Mouse (Mus musculus): ENCODE data around the gene Prm1.
"Not testable (repeated sequence)": the region's sequence is repeated elsewhere in the genome, so short reads cannot be mapped to it uniquely, and the experiment has no call there.

Prm1 gene

DNA sequence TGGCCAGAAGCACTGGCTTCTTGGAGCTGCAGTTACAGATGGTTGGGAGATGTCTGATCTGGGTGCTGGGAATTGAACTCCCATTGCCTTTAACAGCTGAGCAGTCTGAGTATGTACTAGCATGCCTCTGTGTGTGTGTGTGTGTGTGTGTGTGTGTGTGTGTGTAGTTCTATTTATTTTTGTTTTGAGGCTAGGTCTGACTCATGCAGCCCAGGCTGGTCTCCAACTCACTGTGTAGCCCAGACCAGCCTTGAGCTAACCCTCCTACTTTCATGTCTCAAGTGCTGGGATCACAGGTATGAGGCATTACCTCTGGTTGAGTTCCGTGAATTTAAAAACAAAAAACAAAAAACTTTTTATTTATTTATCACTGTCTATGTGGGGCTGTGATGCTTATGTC is 18.9 kb upstream of the Prm1 start:
- no peak for DNase-seq (ENCODE audit: low spot score)

GRCm38 (mm10) chr16:10821387-10821786 is 15.7 kb upstream of the Prm1 start:
- DNase-seq (ENCODE audit: low spot score), result no peak

DNA sequence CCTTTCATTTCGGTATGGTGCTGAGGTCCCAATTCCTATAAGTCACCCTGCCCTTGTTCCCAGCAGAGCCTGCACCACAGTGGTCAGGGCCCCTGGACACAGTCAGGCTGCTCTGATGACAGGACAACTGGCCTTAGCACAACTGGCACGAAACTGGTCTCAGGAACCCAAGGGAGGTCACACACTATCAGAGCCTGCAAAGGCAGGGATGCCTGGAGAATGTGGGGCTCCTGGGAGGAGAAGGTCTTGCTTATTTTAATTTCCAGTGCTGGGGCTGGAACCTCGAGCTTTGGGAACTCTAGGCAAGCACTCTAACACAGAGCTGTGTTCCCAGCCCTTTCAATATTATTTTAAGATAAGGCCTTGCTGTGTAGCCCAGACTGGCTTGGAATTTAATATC is 14.3 kb upstream of the Prm1 start:
- no peak for DNase-seq (ENCODE audit: low spot score)

DNA sequence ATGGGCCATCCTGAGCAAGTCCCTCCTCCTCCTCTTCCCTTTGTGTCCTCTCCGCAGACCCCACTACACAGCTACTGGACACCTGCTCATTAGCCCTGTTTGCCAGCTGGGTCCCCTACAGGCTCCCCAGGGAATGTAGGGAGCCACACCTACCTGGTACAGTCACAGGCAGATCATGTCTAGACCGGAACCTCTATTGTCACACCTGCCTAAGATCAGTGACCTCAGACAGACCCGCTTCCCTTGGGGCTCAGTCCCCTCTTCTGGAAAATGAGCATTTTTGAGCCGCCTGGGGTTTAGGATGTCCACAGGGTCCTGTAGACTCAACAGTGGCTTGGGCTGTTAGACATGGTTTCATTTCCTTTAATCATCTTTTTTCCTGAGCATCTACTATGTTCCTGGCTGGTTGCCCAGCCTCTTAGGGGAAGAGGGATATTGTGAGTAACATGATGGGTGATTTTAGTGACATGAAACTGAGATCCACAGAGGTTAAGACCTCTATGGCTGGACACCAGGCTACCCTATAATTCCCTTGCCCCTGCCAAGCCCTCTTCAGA is 13.0 kb upstream of the Prm1 start:
- DNase-seq (ENCODE audit: low spot score), result no peak

DNA sequence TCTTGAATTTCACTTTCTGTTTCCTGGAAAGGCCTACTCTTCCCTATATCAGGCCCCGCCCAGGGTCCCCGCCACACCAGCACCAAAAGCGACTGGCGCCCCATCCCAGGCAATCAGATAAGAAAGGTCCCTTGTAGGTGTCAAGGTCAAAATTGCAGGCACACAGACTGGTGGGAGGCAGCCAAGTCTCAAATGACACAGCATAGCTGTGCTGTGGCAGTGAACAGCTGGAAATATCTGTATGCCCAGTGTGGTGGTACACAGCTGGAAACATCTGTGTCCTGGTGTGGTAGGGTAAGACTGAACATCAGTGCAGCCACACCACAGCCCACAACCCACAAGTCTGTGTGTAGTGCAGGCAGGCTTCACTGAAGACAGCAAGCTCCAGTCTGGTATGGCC is 9.2 kb upstream of the Prm1 start:
- DNase-seq (ENCODE audit: low spot score), result no peak

DNA sequence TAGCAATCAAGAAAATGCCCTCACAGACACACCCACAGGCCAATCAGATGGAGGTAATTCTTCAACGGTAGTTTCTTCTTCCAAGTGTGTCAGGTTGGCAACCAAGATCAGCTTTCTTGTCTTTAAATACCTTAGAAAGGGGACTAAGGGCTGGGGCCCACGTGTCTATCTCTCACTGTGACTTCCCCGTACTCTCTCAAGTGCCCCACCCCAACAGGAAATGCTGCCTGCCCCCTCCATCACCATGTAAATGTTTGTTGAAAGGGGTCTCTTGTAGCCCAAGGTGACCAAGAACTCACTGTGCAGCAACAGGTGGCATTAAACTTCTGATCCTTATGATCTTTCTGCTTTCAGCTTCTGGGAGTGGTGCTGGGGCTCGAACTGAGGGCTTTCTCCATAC is 8.1 kb upstream of the Prm1 start:
- DNase-seq (ENCODE audit: low spot score), result no peak

DNA sequence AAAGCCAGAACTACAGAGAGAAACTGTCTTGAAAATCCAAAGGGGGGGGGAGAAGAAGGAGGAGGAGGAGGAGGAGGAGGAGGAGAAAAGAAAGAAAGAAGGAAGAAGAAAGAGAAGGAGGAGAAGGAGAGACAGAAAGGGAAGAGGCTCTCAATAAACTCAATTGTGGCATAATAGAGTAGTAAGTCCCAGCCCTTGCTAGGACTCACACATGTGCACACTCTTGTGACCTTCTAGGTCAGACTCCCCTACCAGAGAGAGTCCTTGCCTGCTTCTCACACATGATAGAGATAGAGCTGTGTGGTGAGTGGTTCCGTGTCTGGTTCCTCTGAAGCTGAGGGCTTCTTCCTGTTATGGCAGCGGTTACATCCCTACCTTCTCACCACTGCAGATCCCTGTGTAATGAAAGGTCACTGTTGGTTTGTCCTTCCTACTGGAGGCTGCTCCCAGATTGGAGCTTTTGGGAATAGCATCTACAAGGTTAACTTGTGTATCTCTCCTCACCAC is 7.3 kb upstream of the Prm1 start, which contains the start of gene Gm11172:
Gene Gm11172 (plus strand): TSS at position 51 of the 507 bp plus-strand sequence.
- DNase-seq (ENCODE audit: low spot score), result no peak

DNA sequence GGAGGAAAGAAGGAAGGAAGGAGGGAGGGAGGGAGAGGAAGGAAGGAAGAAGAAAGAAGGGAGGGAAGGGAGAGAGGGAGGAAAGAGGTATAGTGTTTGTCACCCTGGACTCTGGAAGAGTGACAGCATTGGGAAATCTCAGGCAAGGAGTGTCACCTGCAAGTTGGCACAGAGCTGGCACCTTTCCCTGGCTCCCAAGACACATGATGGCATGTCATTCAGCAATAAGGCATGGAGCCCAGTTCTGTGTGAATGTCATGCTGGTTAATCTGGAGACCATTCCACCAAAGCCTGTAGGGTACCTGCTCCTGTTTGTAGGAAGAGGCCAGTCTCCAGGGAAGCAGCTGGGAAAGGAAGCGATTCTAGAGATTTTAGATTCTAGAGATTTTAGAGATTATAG is 4.7 kb upstream of the Prm1 start:
- no peak for DNase-seq (ENCODE audit: low spot score)

- not testable (repeated sequence) for DNase-seq (ENCODE audit: low spot score)
These were observed 3.2 kb downstream of the Prm1 start for GRCm38 (mm10) chr16:10802420-10802819.

GRCm38 (mm10) chr16:10796034-10796433 is 9.6 kb downstream of the Prm1 start, which contains the start of gene Prm2:
Prm2 (minus strand) TSS chr16:10796134.
- no peak for DNase-seq (ENCODE audit: low spot score)

DNA sequence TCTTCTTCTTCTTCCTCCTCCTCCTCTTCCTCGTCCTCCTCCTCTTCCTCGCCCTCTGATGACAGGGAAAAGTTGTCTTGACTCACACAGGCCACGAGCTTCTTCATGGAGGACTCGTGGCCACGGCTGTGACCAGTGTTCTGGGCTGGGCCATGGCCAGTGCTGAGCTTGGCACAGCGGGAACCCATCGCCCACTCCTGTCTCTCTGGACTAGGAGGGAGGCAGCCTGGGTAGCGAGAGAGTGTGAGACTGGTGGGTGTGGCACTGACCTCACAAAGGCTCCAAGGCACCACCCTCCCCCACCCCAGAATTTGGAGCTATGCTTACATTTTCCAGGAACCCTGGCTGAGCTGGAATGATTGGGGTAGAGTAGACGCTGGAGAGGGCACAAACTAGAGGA is 14.9 kb downstream of the Prm1 start, which contains the start of gene Prm3:
Gene Prm3 (minus strand): TSS at position 213 of the 400 bp plus-strand sequence.
- no peak for DNase-seq (ENCODE audit: low spot score)

- no peak for DNase-seq (ENCODE audit: low spot score)
These were observed 16.8 kb downstream of the Prm1 start for GRCm38 (mm10) chr16:10788866-10789265.

GRCm38 (mm10) chr16:10788271-10788670 is 17.4 kb downstream of the Prm1 start, which contains the start of gene Tnp2:
Tnp2 (minus strand) TSS chr16:10788660.
- DNase-seq (ENCODE audit: low spot score), result no peak

- no peak for DNase-seq (ENCODE audit: low spot score)
These were observed 18.0 kb downstream of the Prm1 start for GRCm38 (mm10) chr16:10787548-10788058.

GRCm38 (mm10) chr16:10786782-10787547 is 18.7 kb downstream of the Prm1 start:
- no peak for DNase-seq (ENCODE audit: low spot score)

- DNase-seq (ENCODE audit: low spot score), result peak; percentile 65
These were observed 19.4 kb downstream of the Prm1 start for GRCm38 (mm10) chr16:10786288-10786687.

DNA sequence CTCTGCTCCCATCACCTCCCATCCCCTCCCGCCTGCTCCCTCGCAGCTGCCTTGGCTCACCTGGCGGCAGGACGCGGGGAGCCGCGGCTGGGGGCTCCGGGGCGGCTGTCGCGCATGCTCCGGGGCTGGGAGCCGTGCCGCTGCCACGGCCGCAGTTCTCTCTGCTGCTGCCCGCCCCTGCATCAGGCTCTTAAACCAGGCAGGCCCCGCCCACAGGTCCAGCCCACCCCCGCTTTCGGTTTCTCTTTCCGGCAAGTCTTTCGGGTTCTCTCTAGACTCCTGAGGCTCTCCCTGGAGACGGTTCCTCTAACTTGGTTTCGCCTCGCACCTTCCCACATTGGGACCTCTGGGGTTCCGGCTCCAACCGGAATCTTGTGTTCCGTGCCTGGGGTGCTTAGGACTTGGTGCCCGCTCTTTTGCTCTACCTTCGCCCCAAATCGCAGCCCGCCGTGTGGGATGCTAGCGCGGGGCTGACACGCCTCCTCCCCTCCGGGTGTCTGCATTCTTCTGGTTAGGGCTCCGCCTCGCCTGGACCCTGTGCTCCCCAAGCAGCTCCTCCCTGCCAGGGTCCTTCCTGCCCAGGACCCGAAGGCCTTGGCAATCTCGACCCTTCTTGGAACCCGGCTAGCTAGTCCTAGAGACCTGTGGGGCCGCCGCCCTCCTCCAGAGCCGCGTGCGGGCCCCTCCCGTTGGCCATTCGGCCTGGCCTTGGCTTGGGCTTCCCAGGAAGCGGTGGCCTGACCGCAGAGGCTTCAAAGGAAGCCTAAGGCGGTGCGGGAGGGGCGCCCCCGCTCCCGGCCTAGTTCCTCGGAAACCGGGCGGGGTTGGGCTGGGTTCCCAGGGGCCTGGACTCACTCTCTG is 20.0 kb downstream of the Prm1 start, which contains the start of gene Socs1:
Gene Socs1 (minus strand): TSS at position 166 of the 861 bp plus-strand sequence.
- DNase-seq (ENCODE audit: low spot score), result peak; percentile 82

DNA sequence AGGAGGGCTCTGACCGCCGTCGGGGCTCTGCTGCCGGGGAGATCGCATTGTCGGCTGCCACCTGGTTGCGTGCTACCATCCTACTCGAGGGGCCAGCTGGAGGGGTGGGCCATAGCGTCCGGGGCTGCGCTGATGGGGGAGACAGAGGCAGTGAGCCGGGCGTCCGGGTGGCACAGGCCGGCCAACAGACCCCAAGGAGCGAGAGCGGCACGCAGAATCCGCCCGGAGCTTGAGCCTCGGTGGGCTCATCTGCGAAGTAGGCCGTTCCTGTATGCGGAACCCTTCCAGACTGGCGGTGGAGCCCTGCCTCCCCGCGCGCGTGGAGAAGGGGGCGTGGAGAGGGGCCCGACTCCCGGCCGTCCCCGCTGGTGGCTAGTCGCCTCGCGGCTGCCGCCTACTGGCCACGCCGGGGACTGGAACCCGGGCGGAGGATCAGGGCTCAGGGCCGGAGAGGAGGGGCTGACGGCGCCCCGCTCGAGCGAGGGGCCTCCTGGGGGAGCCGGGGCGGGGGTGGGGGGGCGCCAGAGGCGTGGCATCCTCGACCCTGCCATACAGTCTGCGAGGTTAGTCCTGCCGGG is 20.8 kb downstream of the Prm1 start:
- peak; percentile 94 for DNase-seq (ENCODE audit: low spot score)

DNA sequence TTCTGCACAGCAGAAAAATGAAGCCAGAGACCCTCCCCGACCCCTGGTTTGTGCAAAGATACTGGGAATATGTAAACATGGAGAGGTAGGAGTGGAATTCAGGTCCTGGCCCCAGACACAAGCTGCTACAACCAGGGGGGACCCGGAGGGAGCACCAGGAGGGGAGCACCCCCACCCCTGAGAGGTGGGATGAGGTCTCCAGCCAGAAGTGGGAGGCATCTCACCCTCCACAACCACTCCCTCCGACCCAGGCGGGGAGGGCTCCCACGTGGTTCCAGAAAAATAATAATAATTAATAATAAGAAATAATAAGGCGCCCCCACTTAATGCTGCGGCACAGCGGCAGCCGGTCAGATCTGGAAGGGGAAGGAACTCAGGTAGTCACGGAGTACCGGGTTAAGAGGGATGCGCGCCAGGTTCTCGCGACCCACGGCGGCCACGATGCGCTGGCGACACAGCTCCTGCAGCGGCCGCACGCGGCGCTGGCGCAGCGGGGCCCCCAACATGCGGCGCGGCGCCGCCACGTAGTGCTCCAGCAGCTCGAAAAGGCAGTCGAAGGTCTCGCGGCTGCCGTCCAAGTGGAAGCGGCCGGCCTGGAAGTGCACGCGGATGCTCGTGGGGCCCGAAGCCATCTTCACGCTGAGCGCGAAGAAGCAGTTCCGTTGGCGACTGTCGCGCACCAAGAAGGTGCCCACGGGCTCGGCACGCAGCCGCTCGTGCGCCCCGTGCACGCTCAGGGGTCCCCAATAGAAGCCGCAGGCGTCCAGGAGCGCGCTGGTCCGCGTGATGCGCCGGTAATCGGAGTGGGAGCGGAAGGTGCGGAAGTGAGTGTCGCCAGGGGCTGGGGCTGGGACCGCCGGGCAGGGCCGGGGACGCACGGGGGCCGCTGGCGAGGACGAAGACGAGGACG is 21.5 kb downstream of the Prm1 start:
- DNase-seq (ENCODE audit: low spot score), result peak; percentile 38

DNA sequence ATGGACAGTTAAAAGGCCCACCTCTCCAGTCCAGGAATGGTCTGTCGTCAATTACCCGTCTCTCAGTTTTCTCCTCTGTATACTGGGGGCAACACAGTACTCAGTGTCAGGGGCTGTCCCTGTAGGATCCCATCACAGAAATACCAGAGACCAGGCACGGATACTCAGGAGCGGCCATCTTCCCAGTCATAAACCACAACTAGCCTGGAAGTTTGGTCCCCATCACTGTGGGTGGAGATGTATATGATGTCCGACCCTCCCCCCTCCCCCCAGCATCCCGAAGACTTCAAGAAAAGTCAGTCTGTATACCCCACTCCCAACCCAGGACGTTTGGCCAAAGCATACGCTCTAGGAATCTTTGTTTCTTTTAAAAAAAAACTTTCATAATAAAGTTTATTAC is 22.2 kb downstream of the Prm1 start:
- no peak for DNase-seq (ENCODE audit: low spot score)

GRCm38 (mm10) chr16:10783152-10783434 is 22.5 kb downstream of the Prm1 start:
- DNase-seq (ENCODE audit: low spot score), result no peak
